Mouse (Mus musculus) liver, postnatal 0 days (tissue): Measurements from ENCODE around the gene Rph3al.

ENCODE experiments used
- CTCF ChIP-seq: sonication (generic); IDR thresholded peaks from 2 replicates; pipeline ENCODE4 v1.5.1; 2016; ENCODE audit warnings: antibody characterized with exemption, low read depth
- EP300 ChIP-seq: IDR thresholded peaks from 2 replicates; pipeline ENCODE4 v1.6.1; 2016; ENCODE audit warnings: antibody characterized with exemption, low read depth, mild to moderate bottlenecking

DNA sequence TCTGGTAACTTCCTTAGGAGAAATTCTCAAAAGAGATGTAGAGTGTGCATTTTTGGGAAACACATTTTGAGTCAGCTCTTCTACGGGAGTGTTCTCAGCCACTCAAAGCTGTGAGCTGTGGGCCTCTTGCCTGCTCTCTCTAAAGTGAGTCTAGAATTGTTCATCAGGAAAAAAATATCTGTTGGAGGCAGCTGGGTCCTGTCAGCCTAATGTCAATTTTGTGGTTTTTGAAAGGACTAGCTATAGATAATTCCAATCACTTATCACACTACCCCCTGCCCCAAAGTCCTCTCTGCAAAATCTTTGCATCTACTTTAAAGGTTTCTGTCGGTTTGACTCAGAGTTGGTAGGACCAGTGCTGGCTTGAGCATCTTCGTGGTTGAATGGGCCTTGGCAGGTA is 20.9 kb downstream of the Rph3al start:
- TF ChIP-seq CTCF (no peak), EP300 (no peak)
